Mouse (Mus musculus) liver, adult (tissue): ENCODE results near the gene Notch1.

Source experiments
- GATA4 ChIP-seq: IDR thresholded peaks from 2 replicates; pipeline ENCODE4 v1.6.1; 2014; ENCODE audit warnings: mild to moderate bottlenecking, low read length; ENCODE audit not compliant: insufficient replicate concordance

Notch1 gene

DNA sequence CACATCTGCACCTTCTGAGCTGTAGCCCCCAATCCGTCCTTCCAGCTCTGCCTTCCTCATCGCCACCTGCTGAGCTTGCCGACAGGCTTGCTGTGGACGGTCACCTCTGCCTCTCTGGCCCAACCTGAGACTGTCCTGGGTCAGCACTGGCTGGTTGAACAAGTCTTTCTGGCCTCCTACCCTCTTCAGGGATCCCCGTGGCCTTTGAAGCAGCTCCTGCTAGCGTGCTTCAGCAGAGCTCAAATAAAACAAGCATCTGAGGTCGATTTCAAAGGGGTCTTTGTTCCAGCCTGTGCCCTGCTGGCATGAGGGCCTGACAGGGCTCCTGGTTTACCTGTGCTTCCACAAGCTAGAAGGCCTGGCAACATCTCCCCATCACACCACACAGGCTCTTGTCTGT is 24.3 kb upstream of the Notch1 start:
- TF ChIP-seq GATA4 = no peak

DNA sequence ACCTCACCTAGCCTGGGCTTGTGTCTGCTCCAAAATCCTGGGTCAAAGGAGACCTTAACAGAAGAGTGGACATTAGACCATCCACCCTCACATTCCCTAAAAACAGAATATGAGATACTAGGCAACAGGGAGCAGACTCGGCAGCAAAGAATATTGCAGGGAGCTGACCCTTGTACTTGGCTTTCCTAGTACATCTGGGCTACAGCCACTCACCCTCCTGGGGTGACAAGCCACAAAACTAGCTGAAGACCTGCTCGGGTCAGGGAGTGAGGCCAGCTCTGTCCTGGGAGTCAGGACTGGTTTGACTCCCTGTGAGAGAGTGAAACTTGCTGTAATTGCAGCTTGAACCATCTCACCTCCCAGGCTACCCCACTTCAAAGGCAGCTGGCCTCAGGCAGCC is 23.1 kb upstream of the Notch1 start:
- no peak for TF ChIP-seq GATA4

DNA sequence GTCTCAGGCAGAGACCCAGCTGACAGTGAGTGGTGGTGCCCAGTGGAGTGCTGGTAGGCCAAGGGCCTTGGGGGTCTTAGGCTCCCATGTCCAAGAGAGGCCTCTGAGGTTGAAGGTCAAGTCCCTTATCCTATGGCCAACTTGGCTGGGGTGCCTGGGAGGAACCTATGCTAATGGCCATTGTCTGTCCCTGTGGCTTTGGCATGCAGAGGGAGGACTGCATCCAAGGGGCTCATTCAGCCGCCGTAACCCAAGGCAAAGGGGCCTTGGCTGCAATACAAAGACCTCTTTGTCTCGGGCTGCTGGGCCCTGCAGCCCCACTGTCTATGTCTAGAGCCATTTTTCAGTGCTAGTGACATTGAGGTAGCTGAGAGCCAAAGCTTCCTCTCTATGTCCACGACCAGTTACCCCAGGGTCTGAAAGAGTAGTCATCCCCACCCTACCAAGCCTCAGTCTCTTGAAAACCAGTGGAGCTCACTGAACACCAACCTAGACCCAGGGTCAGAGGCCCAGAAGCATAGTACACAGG is 19.1 kb upstream of the Notch1 start:
- no peak for TF ChIP-seq GATA4

DNA sequence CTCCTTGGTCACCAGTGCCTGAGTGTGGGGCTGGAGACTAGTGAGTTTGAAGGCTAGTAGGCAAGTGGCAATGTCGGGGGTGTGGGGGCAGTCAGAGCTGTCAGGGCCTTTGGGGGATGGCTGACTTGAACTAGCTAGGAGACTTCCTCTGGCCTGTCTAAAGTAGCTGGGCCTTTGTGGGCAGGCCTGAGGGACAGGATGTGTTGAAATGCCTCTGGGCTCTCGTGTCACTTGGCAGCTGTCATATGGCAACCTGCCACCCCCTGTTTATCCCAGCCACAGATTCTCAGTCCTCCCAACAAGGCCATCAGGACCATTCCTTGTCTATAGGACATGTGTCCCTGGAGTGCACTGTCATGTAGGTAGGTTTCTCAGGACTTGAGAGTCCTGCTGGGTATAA is 18.2 kb upstream of the Notch1 start:
- TF ChIP-seq GATA4 = no peak

DNA sequence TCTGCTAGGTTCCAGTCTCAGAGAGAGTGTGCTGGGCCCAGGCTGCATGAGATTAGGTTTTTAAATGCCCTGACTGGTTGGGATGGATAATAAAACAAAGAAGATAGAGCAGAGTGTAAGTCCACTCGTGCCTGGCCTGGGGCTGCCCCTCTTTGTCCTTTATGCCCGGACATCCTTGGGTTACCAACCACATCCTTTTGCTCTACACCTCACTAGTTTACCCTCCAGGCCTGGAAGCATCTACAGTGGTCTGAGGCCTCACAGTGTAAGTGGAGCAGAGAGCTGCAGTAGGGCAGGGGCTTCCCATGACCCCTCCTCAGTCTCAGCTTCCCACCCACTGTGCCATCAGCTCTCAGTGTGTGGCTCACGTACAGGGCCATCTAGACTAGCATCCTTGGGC is 17.7 kb upstream of the Notch1 start:
- TF ChIP-seq GATA4 = no peak

DNA sequence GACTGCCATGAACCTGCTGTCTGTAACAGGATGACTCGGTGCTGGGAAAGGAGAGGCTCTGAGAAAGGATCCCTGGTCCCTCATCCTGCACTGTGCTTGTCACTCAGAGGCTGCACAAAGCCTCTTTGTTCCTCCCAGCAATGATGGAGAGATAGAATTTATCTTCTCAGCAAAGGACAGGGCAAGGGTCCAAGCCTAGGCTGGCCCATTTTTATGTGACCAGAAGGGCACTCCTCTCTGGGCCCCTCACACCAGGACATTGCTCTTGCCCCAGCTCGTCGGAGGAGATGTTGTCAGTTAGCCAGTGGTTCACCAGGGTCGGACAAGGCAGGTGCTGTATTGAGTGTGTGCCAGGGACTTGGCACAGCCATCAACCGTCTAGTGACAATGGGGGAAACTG is 16.8 kb upstream of the Notch1 start:
- TF ChIP-seq GATA4 = no peak

DNA sequence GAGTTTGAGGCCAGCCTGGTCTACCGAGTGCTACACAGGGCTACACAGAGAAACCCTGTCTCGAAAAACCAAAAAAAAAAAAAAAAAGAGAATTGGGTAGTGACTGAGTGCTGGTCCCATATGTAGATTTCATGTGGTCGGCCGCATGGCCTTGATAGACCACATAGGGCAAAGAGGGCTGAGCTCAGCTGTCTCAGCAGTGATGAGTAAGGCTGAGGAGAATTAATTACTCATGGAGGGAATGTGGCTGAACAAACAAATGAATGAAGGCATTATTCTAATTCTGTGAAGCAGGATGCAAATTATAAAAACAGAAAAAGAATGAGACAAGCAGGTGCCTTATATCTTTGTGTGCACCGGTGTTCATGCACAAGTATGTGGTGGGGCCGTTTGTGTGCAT is 15.4 kb upstream of the Notch1 start:
- no peak for TF ChIP-seq GATA4

DNA sequence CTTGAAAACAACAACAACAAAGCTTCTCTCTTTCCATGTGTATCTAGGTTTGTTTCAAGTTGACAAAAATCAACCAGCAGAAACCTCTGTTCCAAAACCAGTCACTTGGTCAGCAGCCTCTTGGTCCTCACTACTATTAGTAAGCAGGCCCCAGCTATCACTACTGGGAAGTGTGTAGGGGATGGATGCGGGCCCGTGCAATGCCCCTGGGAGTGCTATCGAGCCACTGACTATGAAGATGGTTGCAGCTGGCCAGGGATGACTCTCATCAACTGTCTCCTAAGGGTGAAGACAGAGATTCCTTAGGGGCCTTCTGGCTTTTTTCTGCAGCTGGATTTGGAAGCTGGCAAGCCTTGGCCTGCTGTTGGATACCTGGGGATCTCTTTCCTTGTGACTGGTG is 13.4 kb upstream of the Notch1 start:
- TF ChIP-seq GATA4 = no peak

DNA sequence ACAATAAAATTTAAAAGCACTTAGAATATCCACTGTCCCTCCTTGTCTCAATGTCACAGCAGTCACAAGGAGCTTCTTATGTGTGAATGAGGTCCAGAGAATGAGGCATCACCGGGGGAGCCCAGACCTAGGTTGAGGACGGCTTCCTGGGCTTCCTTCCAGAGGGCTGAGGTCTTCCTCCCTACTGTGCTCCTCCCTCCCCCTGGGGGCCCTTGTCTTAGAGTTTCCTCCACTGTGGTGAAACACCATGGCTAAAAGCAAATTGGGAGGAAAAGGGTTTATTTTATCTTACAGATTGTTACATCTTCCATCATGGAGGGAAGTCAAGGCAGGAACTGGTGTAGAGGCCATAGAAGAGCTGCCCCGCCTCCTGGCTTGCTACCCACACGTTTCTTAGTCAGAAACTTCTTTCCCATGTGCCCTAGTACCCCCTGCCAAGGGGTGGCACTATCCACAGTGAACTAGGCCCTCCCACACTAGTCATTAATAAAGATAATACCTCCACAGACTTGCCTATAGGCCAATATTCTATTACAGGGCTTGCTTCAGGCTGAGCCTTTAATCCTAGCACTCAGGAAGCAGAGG is 12.8 kb upstream of the Notch1 start:
- TF ChIP-seq GATA4 = no peak

DNA sequence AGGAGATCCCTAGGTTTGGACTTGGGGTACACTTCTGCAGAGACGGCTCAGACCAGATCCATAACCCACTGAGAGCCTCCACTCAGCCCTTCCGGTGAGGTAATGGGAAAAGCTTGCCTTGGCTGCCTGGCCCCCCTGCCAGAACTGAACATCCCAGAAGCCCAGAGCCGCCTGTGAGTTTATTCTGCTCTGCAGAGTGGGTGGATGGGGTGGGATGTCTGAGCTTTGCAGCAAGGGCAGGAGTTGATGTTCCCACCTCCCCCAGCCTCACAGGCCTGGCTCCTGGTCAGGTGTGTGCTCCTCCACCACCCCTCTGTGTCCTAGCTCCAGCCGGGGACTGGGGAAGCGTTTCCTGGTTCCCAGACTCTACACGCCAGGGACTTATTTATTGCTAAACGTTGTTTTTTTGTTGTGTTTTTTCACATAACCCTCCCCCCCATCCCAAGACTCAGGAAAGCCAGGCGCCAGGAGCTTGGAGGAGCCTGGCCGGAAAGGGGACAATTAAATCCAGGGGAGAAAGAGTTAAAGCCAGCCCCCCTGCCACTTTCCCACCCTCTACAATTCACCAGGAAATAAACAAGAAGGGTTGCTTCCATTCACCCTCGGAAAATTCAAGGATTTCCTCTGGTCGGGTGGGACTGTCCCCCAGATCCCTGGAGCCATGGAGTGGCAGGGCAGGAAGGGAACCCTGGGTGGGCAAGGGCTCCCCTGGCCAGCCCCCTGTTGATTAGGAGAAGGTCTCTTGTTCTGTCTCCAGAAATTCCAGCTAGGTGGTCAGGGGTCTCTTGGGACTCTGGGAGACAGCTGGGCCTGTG is 10.2 kb upstream of the Notch1 start:
- no peak for TF ChIP-seq GATA4

DNA sequence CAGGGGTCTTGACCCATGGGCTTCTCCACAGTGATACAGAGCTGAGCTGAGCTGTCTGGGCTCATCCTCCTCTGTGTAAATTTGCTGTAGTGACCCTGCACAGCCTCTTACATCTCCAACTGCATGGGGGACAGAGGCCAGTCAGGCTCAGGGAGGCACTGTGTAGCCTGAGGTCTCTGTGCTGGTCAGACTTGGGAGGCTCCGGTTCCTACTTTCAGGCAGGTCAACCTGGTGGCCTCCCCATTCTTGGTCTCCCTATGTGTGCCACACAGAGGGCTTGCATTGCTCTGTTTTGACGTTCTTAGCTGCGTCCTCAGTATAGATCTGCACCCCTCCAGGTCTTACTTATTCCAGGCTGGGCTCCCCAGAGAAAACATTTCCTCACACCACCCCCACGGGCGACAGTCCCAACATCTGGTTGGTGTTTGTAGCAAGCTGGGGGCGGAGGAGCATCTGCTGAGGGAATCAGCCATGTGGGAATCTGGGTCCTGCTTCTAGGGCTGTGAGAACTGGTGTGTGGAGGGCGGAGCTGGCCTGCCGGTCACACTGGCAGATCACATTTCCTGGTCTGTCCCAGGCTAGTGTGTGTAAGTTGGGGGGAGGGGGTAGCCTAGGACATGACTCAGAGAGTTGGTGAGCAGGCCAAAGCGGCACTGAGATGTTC is 9.0 kb upstream of the Notch1 start:
- TF ChIP-seq GATA4 = no peak

DNA sequence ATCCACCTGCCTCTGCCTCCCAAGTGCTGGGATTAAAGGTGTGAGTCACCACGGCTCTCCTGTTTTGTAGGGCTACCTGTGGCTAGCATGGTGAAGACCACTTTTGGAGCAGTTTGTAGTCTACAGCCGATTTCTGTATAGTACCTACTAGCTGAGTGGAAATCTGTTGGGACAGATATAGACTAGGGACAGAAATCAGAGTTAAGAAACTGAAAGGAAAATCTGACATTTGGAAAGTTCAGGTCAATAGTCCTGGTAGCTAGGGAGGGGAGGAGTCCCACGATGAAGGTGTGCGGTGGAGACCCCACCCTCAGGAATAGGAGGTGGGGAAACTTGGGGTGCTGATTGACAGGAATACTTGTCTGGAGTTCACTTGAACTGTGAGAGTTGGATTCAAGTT is 5.9 kb upstream of the Notch1 start:
- no peak for TF ChIP-seq GATA4

DNA sequence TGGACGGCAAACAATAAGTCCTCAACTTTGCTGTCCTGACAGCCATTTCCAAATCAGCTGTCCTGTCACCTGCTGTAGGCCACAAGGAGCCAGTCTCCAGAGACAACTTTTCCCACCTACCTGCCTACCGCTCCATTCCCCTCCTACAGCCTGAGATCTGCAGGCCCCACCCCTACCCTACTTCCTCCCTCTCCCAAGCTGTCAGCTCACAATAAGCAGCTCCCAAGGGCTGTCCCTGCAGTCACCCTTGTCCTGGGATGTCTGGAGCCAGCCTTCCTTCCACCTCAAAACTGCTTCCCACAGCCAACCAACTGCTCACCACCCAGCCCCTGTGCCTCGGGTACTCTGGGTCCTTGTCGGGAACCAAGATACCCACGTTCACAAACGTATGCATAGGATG is 3.3 kb upstream of the Notch1 start:
- no peak for TF ChIP-seq GATA4

DNA sequence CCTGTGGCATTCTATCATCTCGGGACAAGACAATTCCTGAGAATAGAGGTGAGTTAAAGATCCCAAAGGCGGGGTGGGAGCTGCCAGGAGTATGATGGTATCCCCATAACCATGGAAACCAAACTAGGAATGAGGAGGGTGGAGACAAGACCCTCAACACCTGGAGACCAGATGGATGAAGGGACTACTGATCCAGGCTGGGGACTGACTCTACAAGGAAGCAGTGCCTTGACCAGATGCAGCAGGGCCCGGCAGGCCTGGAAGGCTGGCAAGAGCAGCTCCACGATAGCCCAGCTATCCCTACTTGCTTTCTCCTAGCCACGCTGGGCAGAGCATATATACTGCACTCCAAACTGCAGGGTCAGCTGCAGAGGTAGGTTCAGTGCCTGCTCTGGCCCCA is 524 bp upstream of the Notch1 start:
- TF ChIP-seq GATA4 = no peak

DNA sequence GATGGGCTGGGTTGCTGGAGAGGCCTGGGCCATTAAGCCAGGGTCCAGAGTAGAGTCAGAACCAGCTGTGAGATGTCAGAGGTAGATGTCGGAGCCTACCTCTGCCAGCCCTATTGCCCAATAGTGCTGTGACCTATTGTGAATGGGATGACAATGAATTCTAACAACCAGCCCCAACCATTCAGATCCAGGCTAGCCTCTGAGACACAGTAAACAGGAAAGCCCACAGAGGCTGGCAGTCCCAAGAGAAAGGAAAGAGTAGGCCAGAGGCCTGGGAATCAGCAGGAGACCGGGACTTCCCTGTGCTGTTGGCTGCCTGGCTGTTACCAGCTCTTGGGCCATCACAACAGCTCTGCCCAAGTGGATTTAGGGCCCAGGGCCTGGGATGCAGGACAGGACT is 1.1 kb downstream of the Notch1 start:
- no peak for TF ChIP-seq GATA4

DNA sequence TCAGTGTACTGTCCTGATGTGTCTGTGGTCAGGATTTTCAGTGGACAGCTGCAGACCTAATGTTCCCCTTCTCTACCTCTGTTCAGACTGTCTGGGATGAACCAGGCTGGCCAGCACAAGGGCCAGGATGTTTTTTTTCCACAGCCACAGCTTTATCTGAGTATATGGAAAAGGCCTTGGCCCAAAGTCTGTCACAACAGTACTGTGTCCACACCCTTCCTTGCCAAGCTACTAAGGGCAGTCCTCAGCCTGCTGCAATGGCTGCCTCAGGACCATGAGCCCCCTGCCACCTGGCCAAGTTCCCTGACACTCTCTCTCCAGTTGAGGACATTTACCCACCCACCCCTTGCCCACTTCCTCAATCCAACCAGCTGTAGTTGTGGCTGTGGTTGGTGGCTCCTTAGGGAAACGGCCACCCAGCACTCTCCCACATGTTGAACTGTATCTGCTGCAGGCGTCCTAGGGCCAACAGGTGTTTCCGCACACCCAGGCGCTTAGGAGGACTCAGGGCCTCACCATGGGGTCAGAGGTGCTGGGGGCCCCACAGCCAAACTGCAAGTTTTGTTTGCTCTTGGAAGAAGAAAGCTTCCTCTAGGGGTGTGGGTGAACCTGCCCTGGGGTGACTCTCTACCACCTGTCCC is 3.2 kb downstream of the Notch1 start:
- no peak; the same call in 1 of the 2 replicates for TF ChIP-seq GATA4

DNA sequence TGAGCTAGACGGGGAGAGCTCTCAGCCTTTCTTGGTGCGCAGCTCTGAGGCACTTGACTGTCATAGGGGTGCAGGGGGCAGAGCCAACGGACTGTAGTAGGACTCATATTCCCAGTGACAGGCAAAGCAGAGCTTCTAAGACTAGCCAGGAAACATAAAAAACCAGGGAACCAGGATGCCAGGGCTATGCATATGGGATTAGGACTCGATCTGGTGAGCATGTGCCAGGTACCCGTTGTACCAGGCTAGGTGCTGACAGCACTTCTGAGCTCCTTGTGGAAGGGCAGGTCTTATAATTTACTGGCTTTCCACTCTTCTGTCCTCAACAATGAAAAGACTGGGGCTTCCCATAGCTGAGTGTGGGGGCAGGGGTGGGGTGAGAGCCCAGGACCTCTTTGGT is 7.8 kb downstream of the Notch1 start:
- TF ChIP-seq GATA4 = no peak
